In the genomic region with DNA sequence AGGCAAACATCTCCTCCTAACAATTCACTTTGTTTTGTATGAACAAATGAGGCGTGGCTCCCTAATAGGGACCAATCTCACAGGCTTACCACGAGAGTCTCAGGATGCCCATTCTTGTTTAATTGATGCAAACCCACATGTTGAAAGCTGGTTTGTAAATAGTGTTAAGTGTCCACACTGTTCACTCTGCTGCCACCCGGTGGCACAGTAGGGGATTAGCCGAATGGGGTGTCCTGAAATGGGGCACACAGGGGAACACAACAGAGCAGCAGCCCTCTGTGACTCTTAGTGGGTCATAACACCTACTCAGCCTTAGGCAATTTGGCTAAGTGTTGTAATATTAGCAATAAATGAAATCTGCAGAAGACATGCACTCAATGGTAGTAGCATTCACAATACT, we compare ENCODE assay signal across 8 mouse cellular contexts.
DNase-seq lines count a peak whose midpoint lies in the region; ATAC-seq and TF ChIP-seq lines count a peak whose summit lies in the region.

No protein-coding gene starts in this region.

- H3K4me1 ChIP-seq in thymus, adult 2 months (replicated peaks; ENCODE audit: control insufficient read depth, insufficient read depth, low read length), result no peaks in the 10 kb centered on the region
- H3K4me1 ChIP-seq in kidney, embryonic 15.5 days, result no peaks in the 10 kb centered on the region
- H3K4me1 ChIP-seq in limb, embryonic 13.5 days, result 0 out of 2 replicates have a peak, but pooled peaks cover 2% of the 10 kb centered on the region

- no peak overlapping the region for H3K4me2 ChIP-seq in kidney, embryonic 15.5 days
- no peak overlapping the region for H3K4me2 ChIP-seq in limb, embryonic 13.5 days (replicated peaks)

- 6% methylated on average over 4 of the region's 4 CpGs for WGBS in thymus, adult 2 months
- 8% methylated on average over 4 of the region's 4 CpGs for WGBS in kidney, embryonic 15.5 days
- 5% methylated on average over 4 of the region's 4 CpGs for WGBS in limb, embryonic 13.5 days

- peak; percentile 12 for DNase-seq in thymus, adult 2 months
- no peak for DNase-seq in thymus, postnatal 36 days
- DNase-seq in cerebellum, adult 8-10 months, result peak; percentile 16
- peak; percentile 46 for DNase-seq in forelimb bud, embryonic 11.5 days (ENCODE audit: low read depth, low spot score)
- DNase-seq in ovary, postnatal 14 days (ENCODE audit: low spot score), result peak; percentile 34
- DNase-seq in natural killer cell, adult 2 months (ENCODE audit: low spot score in 2 of 2), result no peak

- ATAC-seq in kidney, embryonic 15.5 days (replicated peaks; ENCODE audit: low FRiP score), result peak; percentile 75; the same call in 1 of the 2 replicates
- ATAC-seq in limb, embryonic 13.5 days (ENCODE audit: low FRiP score, low read depth), result peak; percentile 62; the same call in 1 of the 2 replicates

- no peaks in the 10 kb centered on the region for H3K9me3 ChIP-seq in kidney, embryonic 15.5 days (replicated peaks)
- no peaks in the 10 kb centered on the region for H3K9me3 ChIP-seq in limb, embryonic 13.5 days

- H3K36me3 ChIP-seq in thymus, adult 2 months (ENCODE audit: control insufficient read depth, insufficient read depth, low read length), result no peaks in the 10 kb centered on the region
- no peaks in the 10 kb centered on the region for H3K36me3 ChIP-seq in kidney, embryonic 15.5 days
- no peaks in the 10 kb centered on the region for H3K36me3 ChIP-seq in limb, embryonic 13.5 days

- no peak overlapping the region for H3K9ac ChIP-seq in kidney, embryonic 15.5 days
- no peak overlapping the region for H3K9ac ChIP-seq in limb, embryonic 13.5 days

- no peak for TF ChIP-seq POLR2A in thymus, adult 2 months (IDR thresholded peaks at IDR 0.05; ENCODE audit: control insufficient read depth, extremely low read depth, insufficient read depth, low read length, poor library complexity)

- TF ChIP-seq CTCF in thymus, adult 2 months (IDR thresholded peaks at IDR 0.05; ENCODE audit: borderline replicate concordance, control insufficient read depth, extremely low read depth, insufficient read depth, low read length, poor library complexity), result no peak

- H3K27me3 ChIP-seq in thymus, adult 2 months (ENCODE audit: control insufficient read depth, insufficient read depth, low read length), result no peaks in the 10 kb centered on the region
- peaks cover 19% of the 10 kb centered on the region for H3K27me3 ChIP-seq in kidney, embryonic 15.5 days
- peaks cover 9% of the 10 kb centered on the region for H3K27me3 ChIP-seq in limb, embryonic 13.5 days

- H3K4me3 ChIP-seq in thymus, adult 2 months (ENCODE audit: control insufficient read depth, insufficient read depth, low read length), result no peak overlapping the region
- no peak overlapping the region for H3K4me3 ChIP-seq in kidney, embryonic 15.5 days (replicated peaks)
- no peak overlapping the region for H3K4me3 ChIP-seq in limb, embryonic 13.5 days

- no peak overlapping the region for H3K27ac ChIP-seq in thymus, adult 2 months (ENCODE audit: control insufficient read depth, insufficient read depth, low read length)
- H3K27ac ChIP-seq in kidney, embryonic 15.5 days, result no peak overlapping the region
- no peak overlapping the region for H3K27ac ChIP-seq in limb, embryonic 13.5 days

Comparison
In these comparisons a context has a peak if more than half of its experiments do, and no peak if none do; other contexts are left out.
1. DNase-seq: peak in thymus, adult 2 months (single experiment), cerebellum, adult 8-10 months (single experiment), forelimb bud, embryonic 11.5 days (single experiment) and ovary, postnatal 14 days (single experiment); none in thymus, postnatal 36 days (0 of 2) and natural killer cell, adult 2 months (0 of 2).